Mouse (Mus musculus) liver, postnatal 0 days (tissue): Measurements from ENCODE around the gene Ston1. TPM values are rescaled to one million over a fixed set of nuclear protein-coding genes. Genes with fewer than 3 reads are reported as not detected.

Source experiments
- ATAC-seq: fragments of 200-750 bp; cut with Nextera tagmentation; 2 replicates; pipeline ENCODE4 v1.8.0; 2017; ENCODE audit warnings: mild to moderate bottlenecking, moderate library complexity
- DNase-seq: peaks from one replicate; pipeline ENCODE4 v3.0.0-alpha.2; 2016
- H3K27ac ChIP-seq: fragments of 300-500 bp; sonication (generic); 2 replicates; pipeline ENCODE4 v1.5.1; 2014; ENCODE audit warnings: antibody characterized with exemption, moderate library complexity, mild to moderate bottlenecking, low read depth
- H3K27me3 ChIP-seq: fragments of 300-500 bp; sonication (generic); 2 replicates; pipeline ENCODE4 v1.6.1; 2014; ENCODE audit warnings: low read length, control low read depth, mixed read lengths; ENCODE audit not compliant: insufficient read depth
- H3K36me3 ChIP-seq: fragments of 300-500 bp; sonication (generic); replicated peaks from 2 replicates; pipeline ENCODE4 v1.6.1; 2014; ENCODE audit warnings: mild to moderate bottlenecking, control low read depth, low read length, moderate library complexity, mixed read lengths; ENCODE audit not compliant: insufficient read depth
- H3K4me1 ChIP-seq: fragments of 300-500 bp; sonication (generic); 2 replicates; pipeline ENCODE4 v1.6.1; 2014; ENCODE audit warnings: antibody characterized with exemption, mild to moderate bottlenecking, control low read depth; ENCODE audit not compliant: insufficient read depth
- H3K4me2 ChIP-seq: fragments of 300-500 bp; sonication (generic); 2 replicates; pipeline ENCODE4 v1.6.1; 2014; ENCODE audit warnings: low read depth, mild to moderate bottlenecking, low read length, moderate library complexity, mixed read lengths
- H3K4me3 ChIP-seq: fragments of 300-500 bp; sonication (generic); 2 replicates; pipeline ENCODE4 v1.5.1; 2014; ENCODE audit warnings: low read depth, low read length
- H3K9ac ChIP-seq: fragments of 300-500 bp; sonication (generic); replicated peaks from 2 replicates; pipeline ENCODE4 v1.6.1; 2014; ENCODE audit warnings: mild to moderate bottlenecking, moderate library complexity
- H3K9me3 ChIP-seq: fragments of 300-500 bp; sonication (generic); 2 replicates; pipeline ENCODE4 v1.6.1; 2016; ENCODE audit warnings: mild to moderate bottlenecking, control low read depth, low read length, mixed read lengths
- CTCF ChIP-seq: sonication (generic); IDR thresholded peaks from 2 replicates; pipeline ENCODE4 v1.5.1; 2016; ENCODE audit warnings: antibody characterized with exemption, low read depth
- EP300 ChIP-seq: IDR thresholded peaks from 2 replicates; pipeline ENCODE4 v1.6.1; 2016; ENCODE audit warnings: antibody characterized with exemption, low read depth, mild to moderate bottlenecking
- WGBS: fragments of 180-500 bp; shearing (Covaris S2); extraction: QIAGEN DNeasy Blood & Tissue Kit; methylation state at CpG from one replicate; pipeline ENCODE4 v1.1.7; 2014; ENCODE audit not compliant: insufficient replicate concordance; 5-methylcytosine and 5-hydroxymethylcytosine counted together
- polyA plus RNA-seq: library from polyadenylated mRNA; unstranded; fragments of >200 nt; fragmentation: Nextera tagmentation; extraction: Ambion mirVana; gene quantifications from 2 replicates; pipeline ENCODE4 v1.2.1, GENCODE M21; 2015

Gene Ston1
- 0.70 and 0.99 TPM in 2 replicates for polyA plus RNA-seq

DNA sequence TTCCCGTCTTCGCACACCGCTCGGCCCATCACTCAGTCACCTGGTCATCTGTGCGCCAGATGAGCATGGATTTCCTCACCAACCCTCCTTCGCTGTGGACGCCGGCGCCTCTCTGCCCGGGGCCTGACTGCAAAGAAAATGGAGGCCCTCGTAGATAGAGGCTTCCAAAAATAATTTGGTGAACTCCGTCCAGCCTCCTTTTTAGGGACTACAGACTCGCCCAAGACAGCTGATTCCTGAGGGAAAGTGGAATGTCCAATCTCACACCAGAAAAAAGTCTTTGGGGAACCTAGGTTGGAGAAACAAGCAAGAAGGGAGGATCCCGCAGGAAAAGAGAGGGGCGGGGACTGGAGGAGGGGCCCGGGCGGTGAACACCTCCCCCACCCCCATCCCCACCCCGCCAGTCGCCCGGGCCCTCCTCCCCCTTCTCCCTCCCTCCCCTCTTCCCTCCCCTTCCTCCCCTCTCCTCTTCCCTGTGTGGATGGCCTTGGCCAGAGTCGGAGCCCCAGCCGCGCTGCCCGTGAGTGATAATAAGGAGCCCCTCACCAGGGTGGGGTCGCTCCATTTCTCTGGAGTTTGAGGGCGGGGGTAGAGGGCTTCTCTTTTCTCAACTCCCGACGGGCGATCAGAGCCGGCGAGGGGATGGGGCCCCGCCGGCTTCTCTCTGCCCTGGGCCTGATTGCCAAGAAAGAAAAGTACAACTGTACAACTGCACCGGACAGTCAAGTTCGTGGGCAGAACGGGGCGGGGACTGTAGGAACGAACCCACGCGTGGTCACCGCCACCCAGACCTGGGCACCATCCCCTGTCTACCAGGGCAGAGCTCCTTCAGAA is at the start of gene Ston1:
Gene Ston1 (plus strand): TSS at position 463 of the 834 bp plus-strand sequence.
- H3K4me1 ChIP-seq = peaks cover 12% of the 10 kb centered on the region; the same call in 1 of the 2 replicates
- H3K9ac ChIP-seq = peak within 1 kb of the TSS; percentile 67
- H3K9me3 ChIP-seq = no peaks in the 10 kb centered on the region
- peak within 1 kb of the TSS; percentile 58 for H3K4me3 ChIP-seq
- no peaks in the 10 kb centered on the region for H3K27me3 ChIP-seq
- 2% methylated on average over 40 of the region's 41 CpGs for WGBS
- DNase-seq (peak; percentile 78), ATAC-seq (peak; percentile 94)
- H3K36me3 ChIP-seq = no peaks in the 10 kb centered on the region
- peak within 1 kb of the TSS; percentile 74 for H3K27ac ChIP-seq
- TF ChIP-seq CTCF = no peak
- no peak for TF ChIP-seq EP300
- H3K4me2 ChIP-seq = peak within 1 kb of the TSS; percentile 85

DNA sequence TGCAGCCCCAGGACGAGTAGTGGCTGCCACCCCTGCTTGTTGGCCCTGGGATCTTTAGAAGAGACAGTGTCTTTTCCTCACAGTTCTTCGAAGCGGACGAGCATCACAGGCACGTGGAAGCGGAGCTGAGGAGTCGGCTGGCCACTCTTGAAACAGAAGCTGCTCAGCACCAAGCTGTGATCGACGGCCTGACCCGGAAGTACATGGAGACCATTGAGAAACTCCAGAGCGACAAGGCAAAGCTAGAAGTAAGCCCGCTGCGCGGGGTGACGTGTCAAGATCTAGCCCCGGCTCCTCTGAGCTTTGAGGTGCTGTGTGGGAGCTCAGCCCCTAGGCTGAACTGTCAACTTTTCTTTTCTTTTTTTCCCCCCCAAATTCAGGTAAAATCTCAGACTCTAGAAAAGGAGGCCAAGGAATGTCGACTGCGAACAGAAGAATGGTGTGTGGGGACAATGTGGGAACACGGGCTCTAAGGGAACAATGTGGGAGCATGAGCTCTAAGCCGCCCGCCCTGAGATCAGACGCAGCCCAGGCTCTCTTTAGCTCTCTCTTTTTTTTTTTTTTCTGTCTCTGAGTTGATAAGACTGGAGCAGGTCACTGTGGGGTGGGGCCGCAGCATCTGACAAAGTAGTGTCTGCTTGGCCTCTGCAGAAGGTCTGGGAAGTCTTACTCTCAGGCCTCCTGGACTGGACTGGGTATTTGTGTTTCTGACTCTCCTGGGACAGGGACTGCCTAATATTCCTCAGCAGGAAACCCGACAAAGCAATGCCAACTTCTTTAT is 47.9 kb upstream of the Ston1 start:
- no peak overlapping the region for H3K9ac ChIP-seq
- no peak overlapping the region; the same call in 1 of the 2 replicates for H3K27ac ChIP-seq
- no peaks in the 10 kb centered on the region for H3K9me3 ChIP-seq
- no peak overlapping the region for H3K4me2 ChIP-seq
- H3K4me1 ChIP-seq = peaks cover 26% of the 10 kb centered on the region
- H3K4me3 ChIP-seq = no peak overlapping the region
- DNase-seq (no peak), ATAC-seq (no peak)
- 75% methylated on average over 24 of the region's 24 CpGs for WGBS
- peaks cover 40% of the 10 kb centered on the region for H3K36me3 ChIP-seq
- TF ChIP-seq EP300 (no peak), CTCF (no peak)
- no peaks in the 10 kb centered on the region for H3K27me3 ChIP-seq

DNA sequence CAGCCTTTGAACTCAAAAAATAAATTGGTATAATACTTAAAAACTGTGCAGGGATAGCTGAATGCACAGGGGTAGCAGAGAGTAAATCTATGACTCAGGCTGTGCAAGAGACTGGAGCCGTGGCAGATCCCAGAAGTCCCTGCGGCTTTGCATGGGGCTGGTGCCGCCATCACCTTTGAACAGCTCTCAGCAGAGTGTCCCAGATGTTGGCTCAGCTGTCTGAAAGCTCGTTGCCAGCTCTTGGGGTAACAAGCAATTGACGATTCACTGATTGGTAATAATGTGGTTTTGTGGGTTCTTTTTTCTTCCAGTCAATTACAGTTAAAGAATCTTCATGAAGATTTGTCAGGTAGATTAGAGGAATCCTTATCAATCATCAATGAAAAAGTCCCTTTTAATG is 47.1 kb upstream of the Ston1 start:
- Histone ChIP-seq H3K4me2 (no peak overlapping the region), H3K36me3 (peaks cover 36% of the 10 kb centered on the region), H3K27ac (peak overlapping the region; percentile 72), H3K9me3 (no peaks in the 10 kb centered on the region), H3K4me3 (no peak overlapping the region), H3K4me1 (peaks cover 24% of the 10 kb centered on the region), H3K27me3 (no peaks in the 10 kb centered on the region), H3K9ac (no peak overlapping the region)
- ATAC-seq (no peak), DNase-seq (no peak)
- 58% methylated on average over 5 of the region's 5 CpGs for WGBS
- no peak for TF ChIP-seq CTCF
- no peak for TF ChIP-seq EP300

DNA sequence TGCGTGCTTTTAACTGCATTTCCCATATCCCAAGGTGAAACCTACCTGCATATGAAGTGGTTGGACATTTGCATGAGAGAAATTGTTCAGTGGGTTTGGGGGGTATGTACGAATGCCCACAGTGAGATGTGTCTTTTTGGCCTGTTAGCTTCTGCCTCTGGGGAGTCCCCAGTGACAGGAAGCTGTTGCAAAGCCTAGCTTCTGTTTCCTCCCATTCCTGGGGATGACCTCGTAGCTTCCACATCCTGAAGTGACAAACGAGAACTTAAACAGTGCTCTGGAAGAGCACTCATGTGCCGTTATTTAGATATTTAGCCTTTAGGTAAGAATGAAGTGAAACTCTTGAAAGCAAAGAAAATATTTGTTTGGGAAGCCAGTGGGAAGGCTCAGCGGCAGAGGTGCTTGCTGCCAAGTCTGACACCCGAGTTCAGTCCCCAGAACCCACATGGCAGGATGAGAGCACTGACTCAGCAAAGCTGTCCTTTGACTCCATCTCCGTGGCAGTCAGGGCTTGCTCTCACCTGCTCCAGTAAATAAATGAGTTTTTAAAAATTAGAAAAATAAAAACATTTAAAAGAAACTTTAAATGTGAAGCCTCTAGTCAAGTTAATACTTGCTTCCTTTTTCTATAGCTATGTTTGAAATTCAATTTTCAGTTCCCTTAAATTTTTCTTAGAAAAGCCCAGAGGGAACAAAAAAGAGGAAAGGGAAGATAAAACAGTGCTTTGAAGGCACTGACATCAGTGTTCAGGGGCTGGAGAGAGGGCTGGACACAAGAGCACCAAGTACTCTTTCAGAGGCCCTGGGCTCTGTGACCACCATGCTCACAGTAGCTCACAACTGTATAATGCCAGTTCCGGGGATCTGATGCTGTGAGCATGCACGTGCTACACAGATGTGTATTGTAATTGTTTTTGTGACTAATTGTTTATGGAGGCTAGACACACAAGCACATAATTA is 46.2 kb upstream of the Ston1 start:
- peak; percentile 54; the same call in 1 of the 2 replicates for ATAC-seq
- Histone ChIP-seq H3K36me3 (peaks cover 32% of the 10 kb centered on the region), H3K9me3 (no peaks in the 10 kb centered on the region), H3K4me2 (peak overlapping the region; percentile 24; the same call in 1 of the 2 replicates), H3K27ac (peak overlapping the region; percentile 72), H3K4me1 (peaks cover 24% of the 10 kb centered on the region), H3K9ac (no peak overlapping the region), H3K4me3 (no peak overlapping the region), H3K27me3 (no peaks in the 10 kb centered on the region)
- 36% methylated on average over 10 of the region's 10 CpGs for WGBS
- no peak for TF ChIP-seq EP300
- TF ChIP-seq CTCF = no peak
- DNase-seq = no peak

DNA sequence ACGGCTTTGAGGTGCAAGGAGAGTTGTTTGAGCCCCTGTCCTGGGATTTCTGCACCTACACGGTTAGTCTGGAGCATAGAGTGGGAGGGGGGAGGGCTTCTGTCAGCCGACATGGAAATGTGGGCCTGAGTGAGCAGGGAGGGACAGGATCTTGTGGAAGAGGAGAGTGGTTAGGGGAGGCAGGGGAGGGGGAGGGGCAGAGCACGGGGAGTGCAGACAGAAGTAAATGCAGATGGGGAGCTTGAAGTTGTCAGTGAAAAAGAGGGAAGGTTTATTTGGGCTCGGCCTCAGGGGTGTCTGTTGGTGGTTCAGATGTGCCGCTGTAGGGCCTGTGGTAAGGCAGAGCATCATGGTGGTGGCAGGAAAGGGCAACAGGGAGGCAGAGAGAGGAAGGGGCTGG is 44.9 kb upstream of the Ston1 start:
- Histone ChIP-seq H3K27ac (peak overlapping the region; percentile 72), H3K9me3 (no peaks in the 10 kb centered on the region), H3K4me1 (peaks cover 24% of the 10 kb centered on the region), H3K4me2 (no peak overlapping the region), H3K27me3 (no peaks in the 10 kb centered on the region), H3K9ac (no peak overlapping the region), H3K36me3 (peaks cover 25% of the 10 kb centered on the region), H3K4me3 (no peak overlapping the region)
- ATAC-seq = no peak
- WGBS = 39% methylated on average over 6 of the region's 6 CpGs
- no peak for DNase-seq
- TF ChIP-seq EP300 (no peak), CTCF (no peak)
